Mouse (Mus musculus): ENCODE data around the gene Coa7.

DNA sequence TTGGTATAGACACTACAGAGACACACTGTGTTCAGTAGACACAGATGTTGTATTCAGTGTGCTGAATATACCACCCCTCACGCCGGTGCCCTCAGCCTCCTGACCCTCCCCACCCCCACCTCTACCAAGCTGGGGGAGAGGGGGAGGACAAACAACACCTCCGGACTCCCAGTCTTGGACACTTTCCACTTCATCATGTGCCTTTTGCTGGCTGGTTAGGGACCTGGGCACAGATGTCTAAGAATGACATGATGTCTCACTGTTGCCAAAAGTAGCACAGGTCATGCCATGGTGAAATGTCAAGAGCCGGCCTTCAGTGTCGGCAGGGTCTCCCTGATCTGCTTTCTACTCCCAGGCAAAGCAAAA lies 36.2 kb downstream of the Coa7 start:
- TF ChIP-seq POLR2A (IDR thresholded peaks at IDR 0.05; ENCODE audit: control insufficient read depth, low read depth, low read length) = no peak
- no peak for TF ChIP-seq CTCF (IDR thresholded peaks at IDR 0.05; ENCODE audit: control insufficient read depth, insufficient read depth, insufficient replicate concordance, low read depth, low read length)
